Mouse (Mus musculus) ES-Bruce4 (cell line): Measurements from ENCODE around the gene Celf2.

Experiments used
- CTCF ChIP-seq: IDR thresholded peaks from one replicate; pipeline ENCODE4 v1.8.1; 2011; ENCODE audit warnings: low read depth, low read length
- EP300 ChIP-seq: IDR thresholded peaks from 2 replicates; pipeline ENCODE4 v1.6.1; 2011; ENCODE audit warnings: low read depth, low read length; ENCODE audit not compliant: insufficient read depth
- POLR2A ChIP-seq: IDR thresholded peaks from one replicate; pipeline ENCODE4 v1.8.1; 2011; ENCODE audit warnings: low read length; ENCODE audit not compliant: insufficient read depth

GRCm38 (mm10) chr2:6875071-6875611 is 634.2 kb downstream of the Celf2 start:
- TF ChIP-seq EP300 (no peak), POLR2A (no peak), CTCF (no peak)
